ENCODE assay signal across 18 mouse cellular contexts in the genomic region with DNA sequence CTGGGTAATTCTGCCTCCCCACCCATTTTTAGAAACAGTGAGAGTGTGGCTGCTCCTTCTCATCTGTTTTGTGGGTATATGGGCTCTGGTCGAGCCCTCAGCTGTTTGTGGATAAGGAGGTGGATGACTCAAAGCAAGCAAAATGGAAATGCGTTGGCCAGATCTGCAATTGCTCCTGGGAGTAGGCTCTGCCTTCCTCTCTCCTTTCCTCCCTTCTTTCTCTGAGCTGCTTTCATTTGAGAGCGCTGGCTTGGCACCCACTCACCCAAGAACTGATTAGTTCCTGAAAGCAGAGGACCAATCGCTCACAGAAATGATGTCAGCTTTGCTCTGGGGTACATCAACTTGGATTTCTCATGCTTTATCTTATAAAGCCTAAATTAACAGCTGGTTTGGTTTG. TPM values are rescaled to one million over a fixed set of nuclear protein-coding genes. Genes with fewer than 3 reads are reported as not detected.
DNase-seq lines count a peak whose midpoint lies in the region; ATAC-seq and TF ChIP-seq lines count a peak whose summit lies in the region.
"Had no signal": no experiment of that assay in that cellular context is flagged by ENCODE, and none has a peak within 500 bp of the region (broad histone marks: within the 10 kb centered on the region; RNA-seq: fewer than 3 reads in every experiment).

No protein-coding gene starts in this region.

- no peak overlapping the region for H3K4me3 ChIP-seq in heart, embryonic 13.5 days
- H3K4me3 ChIP-seq in heart, embryonic 10.5 days = no peak overlapping the region
- H3K4me3 ChIP-seq in embryonic facial prominence, embryonic 15.5 days (replicated peaks) = no peak overlapping the region
- no peak overlapping the region for H3K4me3 ChIP-seq in myocyte
- H3K4me3 ChIP-seq in liver, postnatal 0 days (ENCODE audit: low read depth, low read length) = no peak overlapping the region
- H3K4me3 ChIP-seq: heart, embryonic 15.5 days; midbrain, embryonic 12.5 days; neural tube, embryonic 12.5 days had no signal

- TF ChIP-seq EP300 in liver, postnatal 0 days (IDR thresholded peaks at IDR 0.05; ENCODE audit: low read depth) = no peak

- H3K9ac ChIP-seq in heart, embryonic 13.5 days = no peak overlapping the region
- no peak overlapping the region for H3K9ac ChIP-seq in embryonic facial prominence, embryonic 15.5 days
- no peak overlapping the region for H3K9ac ChIP-seq in liver, postnatal 0 days (replicated peaks)
- H3K9ac ChIP-seq: heart, embryonic 15.5 days; hindbrain, embryonic 14.5 days; liver, embryonic 14.5 days; midbrain, embryonic 12.5 days; neural tube, embryonic 12.5 days had no signal

- H3K27ac ChIP-seq in heart, embryonic 13.5 days (replicated peaks) = peak overlapping the region; percentile 29; the same call in 1 of the 2 replicates
- H3K27ac ChIP-seq in heart, embryonic 10.5 days = no peak overlapping the region
- peak overlapping the region; percentile 53 for H3K27ac ChIP-seq in embryonic facial prominence, embryonic 15.5 days (replicated peaks)
- no peak overlapping the region for H3K27ac ChIP-seq in liver, postnatal 0 days (ENCODE audit: low read depth)
- H3K27ac ChIP-seq: heart, embryonic 15.5 days; hindbrain, embryonic 14.5 days; liver, embryonic 14.5 days; midbrain, embryonic 12.5 days; neural tube, embryonic 12.5 days had no signal

- H3K36me3 ChIP-seq in heart, embryonic 13.5 days = 0 out of 2 replicates have a peak, but pooled peaks cover 7% of the 10 kb centered on the region
- 0 out of 2 replicates have a peak, but pooled peaks cover 3% of the 10 kb centered on the region for H3K36me3 ChIP-seq in heart, embryonic 10.5 days
- H3K36me3 ChIP-seq in embryonic facial prominence, embryonic 15.5 days = no peaks in the 10 kb centered on the region
- H3K36me3 ChIP-seq in myocyte (ENCODE audit: control insufficient read depth, insufficient read depth) = no peaks in the 10 kb centered on the region
- H3K36me3 ChIP-seq in liver, postnatal 0 days (replicated peaks; ENCODE audit: insufficient read depth, low read length) = no peaks in the 10 kb centered on the region
- H3K36me3 ChIP-seq: heart, embryonic 15.5 days; neural tube, embryonic 12.5 days had no signal

- no peaks in the 10 kb centered on the region for H3K9me3 ChIP-seq in heart, embryonic 13.5 days
- no peaks in the 10 kb centered on the region for H3K9me3 ChIP-seq in heart, embryonic 10.5 days
- no peaks in the 10 kb centered on the region for H3K9me3 ChIP-seq in embryonic facial prominence, embryonic 15.5 days (replicated peaks)
- no peaks in the 10 kb centered on the region for H3K9me3 ChIP-seq in liver, postnatal 0 days (ENCODE audit: low read length)
- H3K9me3 ChIP-seq: heart, embryonic 15.5 days; midbrain, embryonic 12.5 days; neural tube, embryonic 12.5 days had no signal

- H3K27me3 ChIP-seq in heart, embryonic 13.5 days (replicated peaks) = no peaks in the 10 kb centered on the region
- no peaks in the 10 kb centered on the region for H3K27me3 ChIP-seq in heart, embryonic 10.5 days (ENCODE audit: insufficient read depth, poor library complexity, severe bottlenecking)
- no peaks in the 10 kb centered on the region for H3K27me3 ChIP-seq in embryonic facial prominence, embryonic 15.5 days
- no peaks in the 10 kb centered on the region for H3K27me3 ChIP-seq in myocyte (ENCODE audit: control insufficient read depth, insufficient read depth, insufficient read length)
- no peaks in the 10 kb centered on the region for H3K27me3 ChIP-seq in liver, postnatal 0 days (ENCODE audit: insufficient read depth, low read length)
- H3K27me3 ChIP-seq: heart, embryonic 15.5 days; midbrain, embryonic 12.5 days; neural tube, embryonic 12.5 days had no signal

- ATAC-seq in heart, embryonic 13.5 days (ENCODE audit: extremely low read depth, insufficient number of reproducible peaks, low FRiP score, low TSS enrichment) = no peak
- ATAC-seq in embryonic facial prominence, embryonic 15.5 days (ENCODE audit: insufficient number of reproducible peaks, low FRiP score, low TSS enrichment, low read depth) = no peak
- no peak for ATAC-seq in liver, postnatal 0 days

- peaks cover 49% of the 10 kb centered on the region for H3K79me2 ChIP-seq in myocyte (ENCODE audit: control insufficient read depth, insufficient read depth)

- TF ChIP-seq POLR2A in myocyte (IDR thresholded peaks at IDR 0.05; ENCODE audit: insufficient read length, low read depth) = no peak

- no peak for TF ChIP-seq CTCF in liver, postnatal 0 days (IDR thresholded peaks at IDR 0.05; ENCODE audit: low read depth)

- no peak overlapping the region for H3ac ChIP-seq in myocyte (ENCODE audit: control insufficient read depth, insufficient read length)

- no peak for DNase-seq in heart, embryonic 10.5 days (ENCODE audit: low spot score)
- DNase-seq in Muller cell, postnatal 12 days (ENCODE audit: inconsistent ontology term) = peak; percentile 77
- DNase-seq in liver, postnatal 0 days = no peak
- no peak for DNase-seq in kidney, postnatal 36 days
- DNase-seq: adrenal gland, adult 8-10 months; cerebellum, adult 9-11 months; kidney, adult 18-20 months; kidney, postnatal 4 days; left cerebral cortex, postnatal 4 days; lung, postnatal 10 days had no signal

- H3K4me2 ChIP-seq in heart, embryonic 13.5 days = no peak overlapping the region
- no peak overlapping the region for H3K4me2 ChIP-seq in embryonic facial prominence, embryonic 15.5 days (replicated peaks)
- peak overlapping the region; percentile 79 for H3K4me2 ChIP-seq in myocyte (ENCODE audit: low read depth)
- no peak overlapping the region for H3K4me2 ChIP-seq in liver, postnatal 0 days (ENCODE audit: low read depth, low read length)
- H3K4me2 ChIP-seq: heart, embryonic 15.5 days; hindbrain, embryonic 14.5 days; midbrain, embryonic 12.5 days; neural tube, embryonic 12.5 days had no signal

- H3K4me1 ChIP-seq in heart, embryonic 13.5 days = peaks cover 61% of the 10 kb centered on the region
- peaks cover 53% of the 10 kb centered on the region for H3K4me1 ChIP-seq in heart, embryonic 10.5 days
- peaks cover 51% of the 10 kb centered on the region for H3K4me1 ChIP-seq in embryonic facial prominence, embryonic 15.5 days
- H3K4me1 ChIP-seq in liver, postnatal 0 days (ENCODE audit: insufficient read depth) = 0 out of 2 replicates have a peak, but pooled peaks cover 2% of the 10 kb centered on the region

- WGBS in heart, embryonic 13.5 days = 40% methylated on average over 4 of the region's 4 CpGs
- 53% methylated on average over 4 of the region's 4 CpGs for WGBS in heart, embryonic 10.5 days
- WGBS in embryonic facial prominence, embryonic 15.5 days = 41% methylated on average over 4 of the region's 4 CpGs
- 51% methylated on average over 4 of the region's 4 CpGs for WGBS in liver, postnatal 0 days (ENCODE audit: insufficient replicate concordance)

TF ChIP-seq in myocyte, 11 proteins besides CTCF, POLR2A, EP300 and RAD21:
- TF ChIP-seq MYOD1 (IDR thresholded peaks at IDR 0.05; ENCODE audit: control insufficient read depth in 1 of 3, insufficient read length in 2 of 3, low read depth in 2 of 3) = peak; percentile 38 to 75 (median 46)
- peak; percentile 69 for TF ChIP-seq TCF12 (IDR thresholded peaks at IDR 0.05; ENCODE audit: insufficient read depth, poor library complexity, severe bottlenecking)
- no peak for TF ChIP-seq E2F4 (IDR thresholded peaks at IDR 0.05; ENCODE audit: insufficient read depth)
- peak in 2 of 3 experiments; percentile 68 to 93 for TF ChIP-seq MYOG (IDR thresholded peaks at IDR 0.05; ENCODE audit: control insufficient read depth in 1 of 3, insufficient read depth in 1 of 3, insufficient read length in 2 of 3, low read depth in 2 of 3)
- TF ChIP-seq CEBPB (IDR thresholded peaks at IDR 0.05; ENCODE audit: insufficient read depth, poor library complexity, severe bottlenecking) = no peak

RNA-seq across cellular contexts. Expression of gene Tcf7l2, which starts 32.7 kb away (rescaled TPM):
- polyA plus RNA-seq in heart, embryonic 13.5 days (2015; fragmentation: Nextera tagmentation; extraction: Ambion mirVana) = 42.6 and 43.8 TPM in 2 replicates
- polyA plus RNA-seq in heart, embryonic 10.5 days (2016; fragmentation: Nextera tagmentation; extraction: Ambion mirVana) = 53.2 and 61.8 TPM in 2 replicates
- 101 and 108 TPM in 2 replicates for polyA plus RNA-seq in embryonic facial prominence, embryonic 15.5 days (2015; fragmentation: Nextera tagmentation; extraction: Ambion mirVana)
- polyA plus RNA-seq in myocyte (2012; fragmentation: generic; extraction: Trizol) = 5.4 TPM
- polyA plus RNA-seq in liver, postnatal 0 days (2015; fragmentation: Nextera tagmentation; extraction: Ambion mirVana) = 18.8 and 21.6 TPM in 2 replicates

Comparison
In these comparisons a context has a peak if more than half of its experiments do, and no peak if none do; other contexts are left out.
1. H3K27ac ChIP-seq: peak in heart, embryonic 13.5 days (single experiment) and embryonic facial prominence, embryonic 15.5 days (single experiment); none in heart, embryonic 10.5 days (single experiment) and liver, postnatal 0 days (single experiment).